Mouse (Mus musculus): Measurements from ENCODE around the gene Gstcd. TPM values are rescaled to one million over a fixed set of nuclear protein-coding genes. Genes with fewer than 3 reads are reported as not detected.

Gstcd gene
- polyA plus RNA-seq, 1 experiment from 2014 or later = 4.1 TPM

DNA sequence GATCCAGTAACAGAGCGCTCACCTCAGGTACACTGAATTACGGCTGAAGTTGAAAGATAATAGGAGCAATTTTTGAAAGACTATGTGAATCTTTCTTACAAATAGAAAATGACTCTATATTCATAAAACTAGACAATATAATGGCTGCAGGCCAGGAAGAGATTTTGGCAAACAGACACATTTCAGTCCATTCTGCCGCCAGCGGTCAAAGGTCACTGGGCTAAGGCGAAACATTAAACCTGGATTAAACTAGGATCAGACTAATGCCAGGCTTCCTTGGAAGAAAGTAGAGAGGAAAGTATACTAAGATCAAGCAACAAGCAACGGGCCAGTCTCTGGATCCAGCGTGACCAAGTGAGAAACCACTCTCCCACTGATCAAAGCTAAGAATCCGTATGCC, 152.8 kb downstream of the Gstcd start:
- H3K36me3 ChIP-seq (ENCODE audit: control insufficient read depth, insufficient read depth) = no peaks in the 10 kb centered on the region
- ATAC-seq (replicated peaks; ENCODE audit: extremely low read depth, insufficient read depth, low FRiP score) = no peak
- no peaks in the 10 kb centered on the region for H3K9me3 ChIP-seq (replicated peaks; ENCODE audit: control insufficient read depth, low read length)
- H3K27me3 ChIP-seq (ENCODE audit: control insufficient read depth, insufficient read depth, low read length) = no peaks in the 10 kb centered on the region
- H3K27ac ChIP-seq (ENCODE audit: low read length) = no peak overlapping the region
- no peak overlapping the region for H3K9ac ChIP-seq (ENCODE audit: low read length)
- no peak overlapping the region for H3K4me2 ChIP-seq (ENCODE audit: low read depth, low read length)
- no peaks in the 10 kb centered on the region for H3K4me1 ChIP-seq (ENCODE audit: control insufficient read depth, insufficient read depth, low read length)
- 75% methylated on average over 8 of the region's 8 CpGs for WGBS
- H3K4me3 ChIP-seq (ENCODE audit: low read length) = no peak overlapping the region

DNA sequence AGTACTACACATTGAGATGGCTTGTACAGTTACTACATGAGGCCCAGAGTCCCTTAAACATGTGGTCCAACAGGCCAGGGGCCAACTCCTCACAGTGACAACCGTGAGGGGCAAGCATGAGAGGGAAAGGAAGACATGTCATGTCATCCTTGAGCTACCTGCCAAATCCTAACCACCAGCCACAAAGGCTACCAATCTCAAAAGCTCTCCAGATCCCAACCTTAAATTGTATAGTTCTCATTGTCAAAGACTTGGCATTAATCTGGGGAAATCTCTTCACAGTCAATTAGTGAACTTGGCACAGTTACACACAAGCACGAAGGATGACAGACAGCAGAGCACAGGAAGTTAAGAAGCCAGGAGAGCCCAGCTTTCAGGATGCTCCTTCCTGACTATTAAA, 157.2 kb downstream of the Gstcd start:
- H3K36me3 ChIP-seq (ENCODE audit: control insufficient read depth, insufficient read depth) = no peaks in the 10 kb centered on the region
- H3K27me3 ChIP-seq (ENCODE audit: control insufficient read depth, insufficient read depth, low read length) = no peaks in the 10 kb centered on the region
- no peaks in the 10 kb centered on the region for H3K9me3 ChIP-seq (replicated peaks; ENCODE audit: control insufficient read depth, low read length)
- no peak overlapping the region for H3K4me2 ChIP-seq (ENCODE audit: low read depth, low read length)
- ATAC-seq (replicated peaks; ENCODE audit: extremely low read depth, insufficient read depth, low FRiP score) = no peak
- H3K9ac ChIP-seq (ENCODE audit: low read length) = no peak overlapping the region
- no peaks in the 10 kb centered on the region for H3K4me1 ChIP-seq (ENCODE audit: control insufficient read depth, insufficient read depth, low read length)
- no peak overlapping the region for H3K4me3 ChIP-seq (ENCODE audit: low read length)
- WGBS = 35% methylated on average over 2 of the region's 2 CpGs
- no peak overlapping the region for H3K27ac ChIP-seq (ENCODE audit: low read length)

Other genes starting within 250 kb of the Gstcd start
- 11.7 and 20.5 TPM in 2 replicates for gene Npnt, start 141.7 kb downstream of the Gstcd start, polyA plus RNA-seq (2015; fragmentation: Nextera tagmentation; extraction: Ambion mirVana)
- gene Ints12, start 193 bp downstream of the Gstcd start, polyA plus RNA-seq (2015; fragmentation: Nextera tagmentation; extraction: Ambion mirVana) = 10.8 and 12.7 TPM in 2 replicates
- 0.13 and 0.26 TPM in 2 replicates for gene Arhgef38, start 142.9 kb upstream of the Gstcd start, polyA plus RNA-seq (2015; fragmentation: Nextera tagmentation; extraction: Ambion mirVana)
- 129 and 134 TPM in 2 replicates for gene Ppa2, start 218.1 kb upstream of the Gstcd start, polyA plus RNA-seq (2015; fragmentation: Nextera tagmentation; extraction: Ambion mirVana)